Mouse (Mus musculus) neural tube, embryonic 11.5 days (tissue): ENCODE results near the gene Clps. TPM values are rescaled to one million over a fixed set of nuclear protein-coding genes. Genes with fewer than 3 reads are reported as not detected.

Source experiments
- ATAC-seq: fragments of 200-750 bp; cut with Nextera tagmentation; 2 replicates; pipeline ENCODE4 v1.8.0; 2017; ENCODE audit warnings: moderate number of reproducible peaks, mild to moderate bottlenecking, moderate TSS enrichment, moderate library complexity; ENCODE audit not compliant: insufficient read depth, low FRiP score, low TSS enrichment
- DNase-seq: peaks from one replicate; pipeline ENCODE4 v3.0.0-alpha.2; 2015; ENCODE audit warnings: low spot score
- H3K27ac ChIP-seq: fragments of 300-500 bp; sonication (generic); 2 replicates; pipeline ENCODE4 v1.5.1; 2014; ENCODE audit warnings: low read depth, mild to moderate bottlenecking, low read length
- H3K27me3 ChIP-seq: fragments of 300-500 bp; sonication (generic); 2 replicates; pipeline ENCODE4 v1.6.1; 2014; ENCODE audit warnings: mild to moderate bottlenecking, low read length, mixed read lengths; ENCODE audit not compliant: control insufficient read depth, insufficient read depth
- H3K36me3 ChIP-seq: fragments of 300-500 bp; sonication (generic); 2 replicates; pipeline ENCODE4 v1.6.1; 2014; ENCODE audit warnings: mild to moderate bottlenecking, low read length, moderate library complexity, mixed read lengths; ENCODE audit not compliant: control insufficient read depth, insufficient read depth
- H3K4me1 ChIP-seq: fragments of 300-500 bp; sonication (generic); 2 replicates; pipeline ENCODE4 v1.6.1; 2014; ENCODE audit warnings: low read length, mixed read lengths; ENCODE audit not compliant: control insufficient read depth, insufficient read depth
- H3K4me2 ChIP-seq: fragments of 300-500 bp; sonication (generic); 2 replicates; pipeline ENCODE4 v1.6.1; 2014; ENCODE audit warnings: low read depth, mild to moderate bottlenecking, moderate library complexity
- H3K4me3 ChIP-seq: fragments of 300-500 bp; sonication (generic); 2 replicates; pipeline ENCODE4 v1.5.1; 2014; ENCODE audit warnings: low read depth, low read length
- H3K9ac ChIP-seq: fragments of 300-500 bp; sonication (generic); 2 replicates; pipeline ENCODE4 v1.6.1; 2014; ENCODE audit warnings: mild to moderate bottlenecking, low read length
- H3K9me3 ChIP-seq: fragments of 300-500 bp; sonication (generic); 2 replicates; pipeline ENCODE4 v1.6.1; 2016; ENCODE audit warnings: low read length; ENCODE audit not compliant: control insufficient read depth
- WGBS: fragments of 180-500 bp; shearing (Covaris S2); extraction: QIAGEN DNeasy Blood & Tissue Kit; methylation state at CpG from one replicate; pipeline ENCODE4 v1.1.7; 2014; 5-methylcytosine and 5-hydroxymethylcytosine counted together
- microRNA-seq: library from miRNA; unstranded; fragments of <30 nt; microRNA quantifications from one replicate; pipeline ENCODE4, GENCODE M21; 2016
- polyA plus RNA-seq: library from polyadenylated mRNA; unstranded; fragments of >200 nt; fragmentation: Nextera tagmentation; extraction: Ambion mirVana; gene quantifications from 2 replicates; pipeline ENCODE4 v1.2.1, GENCODE M21; 2014

The Clps gene
- polyA plus RNA-seq, 1 experiment from 2014 or later, result not detected

GRCm38 (mm10) chr17:28511616-28512541 is 48.7 kb downstream of the Clps start:
- H3K4me3 ChIP-seq, result no peak overlapping the region
- H3K36me3 ChIP-seq, result no peaks in the 10 kb centered on the region
- 0 out of 2 replicates have a peak, but pooled peaks cover 4% of the 10 kb centered on the region for H3K27me3 ChIP-seq
- no peak for ATAC-seq
- peak; percentile 38 for DNase-seq
- no peak overlapping the region; the same call in 1 of the 2 replicates for H3K9ac ChIP-seq
- no peaks in the 10 kb centered on the region for H3K9me3 ChIP-seq
- 33% methylated on average over 9 of the region's 9 CpGs for WGBS
- no peak overlapping the region for H3K4me2 ChIP-seq
- H3K27ac ChIP-seq, result no peak overlapping the region
- peaks cover 10% of the 10 kb centered on the region for H3K4me1 ChIP-seq

- no peak for DNase-seq
- Histone ChIP-seq H3K9ac (peak overlapping the region; percentile 26), H3K4me3 (0 out of 2 replicates have a peak overlapping the region, but pooled peaks have one; percentile 4), H3K4me2 (peak overlapping the region; percentile 35), H3K4me1 (peaks cover 10% of the 10 kb centered on the region), H3K27ac (no peak overlapping the region), H3K27me3 (no peaks in the 10 kb centered on the region), H3K9me3 (no peaks in the 10 kb centered on the region), H3K36me3 (no peaks in the 10 kb centered on the region)
- WGBS, result 3% methylated on average over 28 of the region's 28 CpGs
- no peak for ATAC-seq
Measured at GRCm38 (mm10) chr17:28510445-28511342, 49.9 kb downstream of the Clps start.

Small RNA genes within 50 kb of the gene (microRNA-seq; reads per million reads assigned to microRNA genes)
- not detected for gene Gm25195
- gene Mir6969, result not detected

Other genes starting within 250 kb of the Clps start
- 23.2 and 23.7 TPM in 2 replicates for gene Fance, start 247.2 kb downstream of the Clps start, polyA plus RNA-seq
- gene Rpl10a, start 232.3 kb downstream of the Clps start, polyA plus RNA-seq, result 478 TPM in 2 replicates
- gene Tead3, start 209.9 kb downstream of the Clps start, polyA plus RNA-seq, result 4.5 and 4.6 TPM in 2 replicates
- 3.3 and 5.0 TPM in 2 replicates for gene Tulp1, start 195.5 kb downstream of the Clps start, polyA plus RNA-seq
- gene Fkbp5, start 43.2 kb downstream of the Clps start, polyA plus RNA-seq, result 9.7 and 11.2 TPM in 2 replicates
- gene Armc12, start 30.0 kb downstream of the Clps start, polyA plus RNA-seq, result not detected in 2 replicates
- not detected in 2 replicates for gene Clpsl2, start 11.4 kb downstream of the Clps start, polyA plus RNA-seq
- 1.8 and 2.4 TPM in 2 replicates for gene Lhfpl5, start 14.9 kb upstream of the Clps start, polyA plus RNA-seq
- 109 and 117 TPM in 2 replicates for gene Srpk1, start 61.9 kb upstream of the Clps start, polyA plus RNA-seq
- gene Slc26a8, start 129.5 kb upstream of the Clps start, polyA plus RNA-seq, result 0.62 and 0.80 TPM in 2 replicates
- gene Mapk14, start 130.6 kb upstream of the Clps start, polyA plus RNA-seq, result 46.6 and 52.5 TPM in 2 replicates
- gene AC170998.1, start 165.3 kb upstream of the Clps start, polyA plus RNA-seq, result 0.95 and 1.1 TPM in 2 replicates
- gene Mapk13, start 208.5 kb upstream of the Clps start, polyA plus RNA-seq, result 1.8 and 2.7 TPM in 2 replicates
- 9.0 and 9.3 TPM in 2 replicates for gene Brpf3, start 240.3 kb upstream of the Clps start, polyA plus RNA-seq